Mouse (Mus musculus) thymus, adult 2 months (tissue): Measurements from ENCODE around the gene Gm28845. TPM values are rescaled to one million over a fixed set of nuclear protein-coding genes. Genes with fewer than 3 reads are reported as not detected.
A peak's percentile ranks its signal among the peaks of the same experiment; 100 is the strongest.

Source experiments
- DNase-seq: peaks from one replicate; pipeline ENCODE4 v3.0.0; 2021
- H3K27ac ChIP-seq: fragments of 200-500 bp; 2 replicates; pipeline ENCODE4 v1.5.1; 2012; ENCODE audit warnings: low read length, control low read depth; ENCODE audit not compliant: control insufficient read depth, insufficient read depth
- H3K27me3 ChIP-seq: fragments of 200-500 bp; 2 replicates; pipeline ENCODE4 v1.6.1; 2012; ENCODE audit warnings: mild to moderate bottlenecking, low read length, moderate library complexity, mixed read lengths; ENCODE audit not compliant: control insufficient read depth, insufficient read depth
- H3K36me3 ChIP-seq: fragments of 200-500 bp; 2 replicates; pipeline ENCODE4 v1.6.1; 2012; ENCODE audit warnings: mild to moderate bottlenecking, low read length, moderate library complexity; ENCODE audit not compliant: control insufficient read depth, insufficient read depth
- H3K4me1 ChIP-seq: fragments of 200-500 bp; replicated peaks from 2 replicates; pipeline ENCODE4 v1.6.1; 2012; ENCODE audit warnings: low read length; ENCODE audit not compliant: control insufficient read depth, insufficient read depth
- H3K4me3 ChIP-seq: fragments of 200-500 bp; 2 replicates; pipeline ENCODE4 v1.5.1; 2012; ENCODE audit warnings: mild to moderate bottlenecking, low read length, control low read depth, moderate library complexity; ENCODE audit not compliant: control insufficient read depth, insufficient read depth
- CTCF ChIP-seq: fragments of 200-500 bp; IDR thresholded peaks from 2 replicates; pipeline ENCODE4 v1.5.1; 2012; ENCODE audit warnings: mild to moderate bottlenecking, control low read depth, low read length, moderate library complexity, borderline replicate concordance; ENCODE audit not compliant: control insufficient read depth, poor library complexity, insufficient read depth; ENCODE audit errors: extremely low read depth
- POLR2A ChIP-seq: fragments of 200-500 bp; IDR thresholded peaks from 2 replicates; pipeline ENCODE4 v1.6.1; 2012; ENCODE audit warnings: mild to moderate bottlenecking, low read length, control low read depth, moderate library complexity; ENCODE audit not compliant: control insufficient read depth, poor library complexity, insufficient read depth; ENCODE audit errors: extremely low read depth
- WGBS: fragments of 180-500 bp; shearing (Covaris S2); methylation state at CpG from one replicate; pipeline ENCODE4 v1.1.7; 2018; 5-methylcytosine and 5-hydroxymethylcytosine counted together
- polyA plus RNA-seq: library from polyadenylated mRNA; depleted of rRNA; stranded (reverse); fragments of >200 nt; gene quantifications from 2 replicates; pipeline ENCODE4 v1.2.3, GENCODE M21; 2012

The Gm28845 gene
- polyA plus RNA-seq, 1 experiment, result not detected

GRCm38 (mm10) chr1:65122574-65123372 is 3.4 kb upstream of the Gm28845 start, which contains the start of gene D630023F18Rik:
TSS of gene D630023F18Rik (minus strand) at chr1:65123214.
- WGBS, result 40% methylated on average over 9 of the region's 9 CpGs
- DNase-seq, result no peak
- Histone ChIP-seq H3K4me3 (no peak within 1 kb of the TSS), H3K4me1 (no peaks in the 10 kb centered on the region), H3K27ac (no peak within 1 kb of the TSS), H3K36me3 (no peaks in the 10 kb centered on the region), H3K27me3 (no peaks in the 10 kb centered on the region)
- TF ChIP-seq POLR2A, result no peak
- TF ChIP-seq CTCF, result no peak

GRCm38 (mm10) chr1:65118150-65118913 is 1.0 kb downstream of the Gm28845 start:
- no peaks in the 10 kb centered on the region for H3K27me3 ChIP-seq
- 84% methylated on average over 8 of the region's 8 CpGs for WGBS
- no peak for DNase-seq
- H3K4me1 ChIP-seq, result no peaks in the 10 kb centered on the region
- H3K27ac ChIP-seq, result no peak overlapping the region
- no peak for TF ChIP-seq CTCF
- TF ChIP-seq POLR2A, result no peak
- H3K4me3 ChIP-seq, result no peak overlapping the region
- H3K36me3 ChIP-seq, result no peaks in the 10 kb centered on the region

GRCm38 (mm10) chr1:65113536-65114172 is 5.7 kb downstream of the Gm28845 start:
- no peak for DNase-seq
- TF ChIP-seq POLR2A, result no peak
- TF ChIP-seq CTCF, result no peak
- H3K4me1 ChIP-seq, result no peaks in the 10 kb centered on the region
- no peak overlapping the region for H3K4me3 ChIP-seq
- no peaks in the 10 kb centered on the region for H3K27me3 ChIP-seq
- 94% methylated on average over 5 of the region's 5 CpGs for WGBS
- H3K27ac ChIP-seq, result no peak overlapping the region
- no peaks in the 10 kb centered on the region for H3K36me3 ChIP-seq

GRCm38 (mm10) chr1:65112807-65113196 is 6.6 kb downstream of the Gm28845 start:
- no peak overlapping the region for H3K27ac ChIP-seq
- DNase-seq, result no peak
- 82% methylated on average over 14 of the region's 14 CpGs for WGBS
- H3K4me1 ChIP-seq, result no peaks in the 10 kb centered on the region
- no peaks in the 10 kb centered on the region for H3K36me3 ChIP-seq
- TF ChIP-seq POLR2A, result no peak
- no peaks in the 10 kb centered on the region for H3K27me3 ChIP-seq
- no peak overlapping the region for H3K4me3 ChIP-seq

- Histone ChIP-seq H3K27ac (no peak overlapping the region), H3K4me3 (no peak overlapping the region), H3K4me1 (no peaks in the 10 kb centered on the region), H3K36me3 (no peaks in the 10 kb centered on the region), H3K27me3 (no peaks in the 10 kb centered on the region)
- TF ChIP-seq CTCF, result no peak
- no peak for TF ChIP-seq POLR2A
- 27% methylated on average over 8 of the region's 8 CpGs for WGBS
- DNase-seq, result peak; percentile 33
Observed at GRCm38 (mm10) chr1:65112031-65112806, 7.1 kb downstream of the Gm28845 start.

- TF ChIP-seq CTCF (no peak), POLR2A (no peak)
- Histone ChIP-seq H3K36me3 (no peaks in the 10 kb centered on the region), H3K27ac (no peak overlapping the region), H3K4me1 (no peaks in the 10 kb centered on the region), H3K27me3 (no peaks in the 10 kb centered on the region), H3K4me3 (no peak overlapping the region)
- 86% methylated on average over 25 of the region's 25 CpGs for WGBS
- DNase-seq, result no peak
Observed at GRCm38 (mm10) chr1:65109756-65110435, 9.5 kb downstream of the Gm28845 start.
